Comparison of ENCODE assay signal across 8 mouse cellular contexts in genomic region chr4:49632139-49632481, GRCm38 (mm10). TPM values are rescaled to one million over a fixed set of nuclear protein-coding genes. Genes with fewer than 3 reads are reported as not detected.
A peak's percentile ranks its signal among the peaks of the same experiment; 100 is the strongest.
DNase-seq lines count a peak whose midpoint lies in the region; ATAC-seq and TF ChIP-seq lines count a peak whose summit lies in the region.

No protein-coding gene starts in this region.

- in situ Hi-C loops in ES-E14 (cut with MboI; ENCODE audit: low sequenced_read_pairs in 2 of 2, unreplicated experiment in 2 of 2): loop anchor here in 1 of 2 experiments (25.0 kb wide), 1 partner anchor 1170 kb away; the partner anchor contains the start of gene Tex10

- no peaks in the 10 kb centered on the region for H3K9me3 ChIP-seq in heart, embryonic 14.5 days (ENCODE audit: control insufficient read depth, low read length)
- H3K9me3 ChIP-seq in ES-E14 (ENCODE audit: control insufficient read depth, insufficient read depth, low read depth, low read length): no peaks in the 10 kb centered on the region
- no peaks in the 10 kb centered on the region for H3K9me3 ChIP-seq in forebrain, embryonic 16.5 days (ENCODE audit: control insufficient read depth, low read length)

- no peaks in the 10 kb centered on the region for H3K27me3 ChIP-seq in heart, embryonic 14.5 days (ENCODE audit: control insufficient read depth, insufficient read depth, low read length)
- no peaks in the 10 kb centered on the region for H3K27me3 ChIP-seq in forebrain, embryonic 16.5 days (replicated peaks; ENCODE audit: control insufficient read depth, insufficient read depth, low read length)

- peaks cover 30% of the 10 kb centered on the region for H3K79me2 ChIP-seq in macrophage (ENCODE audit: inconsistent target)

- peak overlapping the region; percentile 78 for H3K9ac ChIP-seq in heart, embryonic 14.5 days (ENCODE audit: low read length)
- peak overlapping the region; percentile 97 for H3K9ac ChIP-seq in ES-E14 (ENCODE audit: insufficient read depth, low read depth, low read length, poor library complexity, severe bottlenecking)
- H3K9ac ChIP-seq in forebrain, embryonic 16.5 days (replicated peaks; ENCODE audit: low read depth, low read length): peak overlapping the region; percentile 82

- H3K36me3 ChIP-seq in heart, embryonic 14.5 days (ENCODE audit: control insufficient read depth, insufficient read depth, low read length): peaks cover 39% of the 10 kb centered on the region
- H3K36me3 ChIP-seq in ES-E14 (ENCODE audit: control insufficient read depth, insufficient read depth, low read length, poor library complexity, severe bottlenecking): peaks cover 2% of the 10 kb centered on the region; the same call in 1 of the 2 replicates
- peaks cover 20% of the 10 kb centered on the region for H3K36me3 ChIP-seq in forebrain, embryonic 16.5 days (ENCODE audit: control insufficient read depth, insufficient read depth)
- H3K36me3 ChIP-seq in macrophage (ENCODE audit: inconsistent target): peaks cover 31% of the 10 kb centered on the region

- peak overlapping the region; percentile 62 to 83 for H3K4me3 ChIP-seq in heart, embryonic 14.5 days (ENCODE audit: control insufficient read depth in 1 of 2, insufficient read depth in 1 of 2, low read depth in 1 of 2, low read length in 2 of 2)
- H3K4me3 ChIP-seq in ES-E14 (ENCODE audit: insufficient read depth in 1 of 2, low read depth in 1 of 2, low read length in 2 of 2, poor library complexity in 1 of 2, severe bottlenecking in 1 of 2): peak overlapping the region; percentile 91 to 98
- H3K4me3 ChIP-seq in forebrain, embryonic 16.5 days (replicated peaks; ENCODE audit: low read length): peak overlapping the region; percentile 70
- H3K4me3 ChIP-seq in macrophage (ENCODE audit: inconsistent target): peak overlapping the region; percentile 84

- ATAC-seq in heart, embryonic 14.5 days (ENCODE audit: insufficient number of reproducible peaks, insufficient read depth, low FRiP score, low read depth): peak; percentile 58; the same call in 1 of the 2 replicates
- ATAC-seq in forebrain, embryonic 16.5 days: no peak; the same call in 1 of the 2 replicates

- peak overlapping the region; percentile 83 for H3K4me2 ChIP-seq in heart, embryonic 14.5 days (ENCODE audit: low read length)
- H3K4me2 ChIP-seq in forebrain, embryonic 16.5 days (ENCODE audit: low read length): peak overlapping the region; percentile 94

- WGBS in heart, embryonic 14.5 days: 0% methylated on average over 30 of the region's 30 CpGs
- under 1% methylated on average over 30 of the region's 30 CpGs for WGBS in forebrain, embryonic 16.5 days
- under 1% methylated on average over 30 of the region's 30 CpGs for WGBS in macrophage (ENCODE audit: missing documents)

- H3K27ac ChIP-seq in heart, embryonic 14.5 days (replicated peaks in 1 of 2; ENCODE audit: control insufficient read depth in 1 of 2, insufficient read depth in 1 of 2, low read depth in 2 of 2, low read length in 2 of 2): peak overlapping the region; percentile 79
- peak overlapping the region; percentile 67 for H3K27ac ChIP-seq in ES-E14 (ENCODE audit: insufficient read depth, low read depth, low read length, poor library complexity, severe bottlenecking)
- peak overlapping the region; percentile 86 for H3K27ac ChIP-seq in forebrain, embryonic 16.5 days (ENCODE audit: low read length)
- H3K27ac ChIP-seq in macrophage: peak overlapping the region; percentile 17

- DNase-seq in heart, adult 9 months (ENCODE audit: low spot score in 2 of 2): no peak
- no peak for DNase-seq in ES-E14 (ENCODE audit: low read depth, low spot score)
- no peak for DNase-seq in layer of hippocampus, postnatal 10 days (ENCODE audit: low spot score in 2 of 2)
- no peak for DNase-seq in spleen, postnatal 4 days (ENCODE audit: low spot score in 2 of 2)
- no peak for DNase-seq in thymus, postnatal 10 days (ENCODE audit: low spot score in 2 of 2)

- H3K4me1 ChIP-seq in heart, embryonic 14.5 days (ENCODE audit: control insufficient read depth in 2 of 2, insufficient read depth in 2 of 2, low read length in 2 of 2): no peaks in the 10 kb centered on the region
- H3K4me1 ChIP-seq in ES-E14 (ENCODE audit: control insufficient read depth in 2 of 2, insufficient read depth in 2 of 2, low read length in 2 of 2, poor library complexity in 1 of 2): no peaks in the 10 kb centered on the region; a peak in 1 of 4 replicates
- peaks cover 16% of the 10 kb centered on the region for H3K4me1 ChIP-seq in forebrain, embryonic 16.5 days (replicated peaks; ENCODE audit: control insufficient read depth, insufficient read depth, low read length)

TF ChIP-seq in ES-E14, 5 proteins besides CTCF, POLR2A, EP300 and RAD21:
- TF ChIP-seq CHD2 (IDR thresholded peaks at IDR 0.05; ENCODE audit: low read depth, low read length): no peak
- no peak for TF ChIP-seq ZNF384 (IDR thresholded peaks at IDR 0.05; ENCODE audit: low read depth, low read length)
- no peak for TF ChIP-seq MAFK (IDR thresholded peaks at IDR 0.05; ENCODE audit: insufficient read depth, low read depth, low read length)
- no peak for TF ChIP-seq ZC3H11A (IDR thresholded peaks at IDR 0.05; ENCODE audit: borderline replicate concordance, low read depth, low read length)
- no peak for TF ChIP-seq HCFC1 (IDR thresholded peaks at IDR 0.05; ENCODE audit: borderline replicate concordance, insufficient read depth, low read length)

RNA-seq across cellular contexts. Expression of gene Rnf20, which starts 0.3 kb away (rescaled TPM):
- 30.9 and 33.3 TPM in 2 replicates for polyA plus RNA-seq in heart, embryonic 14.5 days (2014; fragmentation: Nextera tagmentation; extraction: Ambion mirVana)
- total RNA-seq in ES-E14 (2012; rRNA removed): 41.0 and 43.6 TPM in 2 replicates
- polyA plus RNA-seq in forebrain, embryonic 16.5 days (2015; fragmentation: Nextera tagmentation; extraction: Ambion mirVana): 57.9 and 61.5 TPM in 2 replicates
- 100 to 1,000 TPM in 24 of 26 experiments, 10 to 100 TPM in 2; 84.5 to 219 (median 157) TPM for total RNA-seq in macrophage (2018; cell fraction: chromatin; rRNA removed)
- total RNA-seq in macrophage (2018; cell fraction: cytosol; rRNA removed): 10 to 100 TPM; 18.8 to 33.8 (median 27.4) TPM
- 100 to 1,000 TPM in 5 of 26 experiments, 10 to 100 TPM in 21; 51.0 to 115 (median 75.4) TPM for total RNA-seq in macrophage (2018; cell fraction: nucleus; rRNA removed)
- 27.6 to 28.7 TPM (median 28.4 TPM) in 3 replicates for polyA plus RNA-seq in macrophage (2018)
- total RNA-seq in layer of hippocampus, postnatal 10 days (2021): 10 to 100 TPM; 79.6 to 80.6 TPM

RNA-seq across cellular contexts. Expression of gene Tmem246, which starts 34.4 kb away (rescaled TPM):
- polyA plus RNA-seq in heart, embryonic 14.5 days (2014; fragmentation: Nextera tagmentation; extraction: Ambion mirVana): 55.4 and 59.1 TPM in 2 replicates
- total RNA-seq in ES-E14 (2012; rRNA removed): 2.3 and 2.7 TPM in 2 replicates
- 56.3 and 72.7 TPM in 2 replicates for polyA plus RNA-seq in forebrain, embryonic 16.5 days (2015; fragmentation: Nextera tagmentation; extraction: Ambion mirVana)
- total RNA-seq in macrophage (2018; cell fraction: chromatin; rRNA removed): 1 to 10 TPM in 1 of 26 experiments, not detected in 25; 1.6 TPM
- under 1 TPM in 5 of 26 experiments, not detected in 21; 0.05 to 0.14 (median 0.10) TPM for total RNA-seq in macrophage (2018; cell fraction: cytosol; rRNA removed)
- under 1 TPM in 2 of 26 experiments, not detected in 24; 0.21 to 0.38 TPM for total RNA-seq in macrophage (2018; cell fraction: nucleus; rRNA removed)
- polyA plus RNA-seq in macrophage (2018): not detected in 3 replicates
- 10 to 100 TPM; 76.8 to 80.3 TPM for total RNA-seq in layer of hippocampus, postnatal 10 days (2021)

RNA-seq across cellular contexts. Expression of gene Ppp3r2, which starts 49.7 kb away (rescaled TPM):
- polyA plus RNA-seq in heart, embryonic 14.5 days (2014; fragmentation: Nextera tagmentation; extraction: Ambion mirVana): 0.07 TPM in 1 of 2 replicates, not detected in the other
- total RNA-seq in ES-E14 (2012; rRNA removed): not detected in 2 replicates
- 0.10 and 0.39 TPM in 2 replicates for polyA plus RNA-seq in forebrain, embryonic 16.5 days (2015; fragmentation: Nextera tagmentation; extraction: Ambion mirVana)
- total RNA-seq in macrophage (2018; cell fraction: chromatin; rRNA removed): not detected
- total RNA-seq in macrophage (2018; cell fraction: cytosol; rRNA removed): not detected
- not detected for total RNA-seq in macrophage (2018; cell fraction: nucleus; rRNA removed)
- polyA plus RNA-seq in macrophage (2018): not detected in 3 replicates
- total RNA-seq in layer of hippocampus, postnatal 10 days (2021): 1 to 10 TPM; 1.5 to 1.8 TPM

Comparison
In these comparisons a context has a peak if more than half of its experiments do, and no peak if none do; other contexts are left out.
1. H3K27ac ChIP-seq: peak in every context shown above with its lines; median percentile 86 in forebrain, embryonic 16.5 days; 79 in heart, embryonic 14.5 days; 67 in ES-E14; 17 in macrophage.
2. RNA of gene Tmem246, which starts 34.4 kb away (polyA plus RNA-seq): 56.3 to 72.7 TPM in forebrain, embryonic 16.5 days and 55.4 to 59.1 TPM in heart, embryonic 14.5 days; not detected in macrophage; every median in the first group is over 10 times any median in the second.
3. Peak in every context shown above with its lines, with median percentiles within 50 percentile points of each other: H3K4me3 ChIP-seq and H3K9ac ChIP-seq.